Mouse (Mus musculus): ENCODE measurements at regions not wholly inside any gene's neighbourhood (a gene's known extent, or its start where the extent isn't known, plus 50 kb on each side); places are given as distances from the start of the nearest gene placed in this dataset.

- WGBS: 89% methylated on average over 1 of the region's 1 CpGs
- no peak for ATAC-seq
- Histone ChIP-seq H3K4me3 (replicated peaks) (no peak overlapping the region), H3K4me2 (replicated peaks) (no peak overlapping the region), H3K4me1 (replicated peaks) (no peaks in the 10 kb centered on the region), H3K27me3 (replicated peaks) (no peaks in the 10 kb centered on the region), H3K9me3 (no peaks in the 10 kb centered on the region), H3K36me3 (no peaks in the 10 kb centered on the region), H3K9ac (no peak overlapping the region), H3K27ac (no peak overlapping the region)
These were observed 1456.2 kb upstream of the Adam24 start for GRCm38 (mm10) chr8:39218716-39219115.

- no peak overlapping the region for H3K27ac ChIP-seq
- no peaks in the 10 kb centered on the region for H3K9me3 ChIP-seq
- no peak overlapping the region for H3K4me2 ChIP-seq (replicated peaks)
- no peak for ATAC-seq
- no peaks in the 10 kb centered on the region for H3K36me3 ChIP-seq
- no peaks in the 10 kb centered on the region for H3K27me3 ChIP-seq (replicated peaks)
- no peaks in the 10 kb centered on the region for H3K4me1 ChIP-seq (replicated peaks)
- H3K4me3 ChIP-seq (replicated peaks): no peak overlapping the region
- H3K9ac ChIP-seq: no peak overlapping the region
These were observed 1447.6 kb upstream of the Adam24 start for GRCm38 (mm10) chr8:39227239-39227638.

GRCm38 (mm10) chr8:39268970-39269497 is 1405.8 kb upstream of the Adam24 start:
- WGBS: 56% methylated on average over 5 of the region's 5 CpGs
- no peaks in the 10 kb centered on the region for H3K4me1 ChIP-seq (replicated peaks)
- no peak overlapping the region for H3K4me3 ChIP-seq (replicated peaks)

GRCm38 (mm10) chr8:39297548-39298306 is 1377.2 kb upstream of the Adam24 start:
- no peak for ATAC-seq
- Histone ChIP-seq H3K36me3 (no peaks in the 10 kb centered on the region), H3K4me3 (replicated peaks) (no peak overlapping the region), H3K27ac (no peak overlapping the region), H3K27me3 (replicated peaks) (no peaks in the 10 kb centered on the region), H3K9me3 (no peaks in the 10 kb centered on the region), H3K4me1 (replicated peaks) (no peaks in the 10 kb centered on the region), H3K4me2 (replicated peaks) (peak overlapping the region; percentile 37), H3K9ac (no peak overlapping the region)
- WGBS: 14% methylated on average over 12 of the region's 12 CpGs

More at GRCm38 (mm10) chr8:39268970-39269497, 1405.8 kb upstream of the Adam24 start:
- H3K27ac ChIP-seq: no peak overlapping the region
- no peaks in the 10 kb centered on the region for H3K9me3 ChIP-seq
- no peak for ATAC-seq
- H3K36me3 ChIP-seq: no peaks in the 10 kb centered on the region
- H3K4me2 ChIP-seq (replicated peaks): no peak overlapping the region
- no peaks in the 10 kb centered on the region for H3K27me3 ChIP-seq (replicated peaks)
- H3K9ac ChIP-seq: no peak overlapping the region

GRCm38 (mm10) chr8:39303742-39304336 is 1371.0 kb upstream of the Adam24 start:
- Histone ChIP-seq H3K36me3 (no peaks in the 10 kb centered on the region), H3K4me3 (replicated peaks) (no peak overlapping the region), H3K9me3 (no peaks in the 10 kb centered on the region), H3K4me1 (replicated peaks) (no peaks in the 10 kb centered on the region), H3K27me3 (replicated peaks) (no peaks in the 10 kb centered on the region), H3K27ac (no peak overlapping the region), H3K9ac (no peak overlapping the region), H3K4me2 (replicated peaks) (no peak overlapping the region)
- 70% methylated on average over 6 of the region's 6 CpGs for WGBS
- ATAC-seq: no peak

- Histone ChIP-seq H3K9ac (no peak overlapping the region), H3K4me2 (replicated peaks) (no peak overlapping the region), H3K36me3 (no peaks in the 10 kb centered on the region), H3K27me3 (replicated peaks) (no peaks in the 10 kb centered on the region), H3K27ac (no peak overlapping the region), H3K4me3 (replicated peaks) (no peak overlapping the region), H3K9me3 (no peaks in the 10 kb centered on the region), H3K4me1 (replicated peaks) (no peaks in the 10 kb centered on the region)
- WGBS: 54% methylated on average over 3 of the region's 3 CpGs
- ATAC-seq: no peak
These were observed 1361.0 kb upstream of the Adam24 start for GRCm38 (mm10) chr8:39313854-39314253.

- Histone ChIP-seq H3K4me1 (replicated peaks) (no peaks in the 10 kb centered on the region), H3K27ac (no peak overlapping the region), H3K9ac (no peak overlapping the region), H3K4me3 (replicated peaks) (no peak overlapping the region), H3K27me3 (replicated peaks) (no peaks in the 10 kb centered on the region), H3K9me3 (no peaks in the 10 kb centered on the region), H3K4me2 (replicated peaks) (no peak overlapping the region), H3K36me3 (no peaks in the 10 kb centered on the region)
- WGBS: 89% methylated on average over 10 of the region's 10 CpGs
- ATAC-seq: no peak
These were observed 1359.2 kb upstream of the Adam24 start for GRCm38 (mm10) chr8:39315521-39316233.

GRCm38 (mm10) chr8:39316234-39316568 is 1358.7 kb upstream of the Adam24 start:
- 73% methylated on average over 4 of the region's 4 CpGs for WGBS
- H3K9ac ChIP-seq: no peak overlapping the region

GRCm38 (mm10) chr8:39329378-39329777 is 1345.5 kb upstream of the Adam24 start:
- 88% methylated on average over 1 of the region's 1 CpGs for WGBS

More at GRCm38 (mm10) chr8:39316234-39316568, 1358.7 kb upstream of the Adam24 start:
- Histone ChIP-seq H3K9me3 (no peaks in the 10 kb centered on the region), H3K36me3 (no peaks in the 10 kb centered on the region), H3K27ac (no peak overlapping the region), H3K4me3 (replicated peaks) (no peak overlapping the region), H3K27me3 (replicated peaks) (no peaks in the 10 kb centered on the region), H3K4me2 (replicated peaks) (no peak overlapping the region), H3K4me1 (replicated peaks) (no peaks in the 10 kb centered on the region)
- ATAC-seq: no peak

GRCm38 (mm10) chr8:39344731-39345130 is 1330.1 kb upstream of the Adam24 start:
- Histone ChIP-seq H3K36me3 (no peaks in the 10 kb centered on the region), H3K4me2 (replicated peaks) (no peak overlapping the region), H3K4me1 (replicated peaks) (no peaks in the 10 kb centered on the region), H3K27me3 (replicated peaks) (no peaks in the 10 kb centered on the region), H3K9ac (no peak overlapping the region), H3K27ac (no peak overlapping the region), H3K9me3 (no peaks in the 10 kb centered on the region), H3K4me3 (replicated peaks) (no peak overlapping the region)
- WGBS: 53% methylated on average over 3 of the region's 3 CpGs
- no peak for ATAC-seq

More at GRCm38 (mm10) chr8:39329378-39329777, 1345.5 kb upstream of the Adam24 start:
- no peak for ATAC-seq
- Histone ChIP-seq H3K36me3 (no peaks in the 10 kb centered on the region), H3K4me1 (replicated peaks) (no peaks in the 10 kb centered on the region), H3K27me3 (replicated peaks) (no peaks in the 10 kb centered on the region), H3K4me2 (replicated peaks) (no peak overlapping the region), H3K9me3 (no peaks in the 10 kb centered on the region), H3K27ac (no peak overlapping the region), H3K4me3 (replicated peaks) (no peak overlapping the region), H3K9ac (no peak overlapping the region)

- WGBS: 70% methylated on average over 1 of the region's 1 CpGs
- ATAC-seq: no peak
These were observed 1328.4 kb upstream of the Adam24 start for GRCm38 (mm10) chr8:39346471-39346870.

GRCm38 (mm10) chr8:39348956-39349355 is 1325.9 kb upstream of the Adam24 start:
- WGBS: 80% methylated on average over 3 of the region's 3 CpGs
- no peak for ATAC-seq

More at GRCm38 (mm10) chr8:39346471-39346870, 1328.4 kb upstream of the Adam24 start:
- H3K4me3 ChIP-seq (replicated peaks): no peak overlapping the region
- H3K9me3 ChIP-seq: no peaks in the 10 kb centered on the region
- H3K4me1 ChIP-seq (replicated peaks): no peaks in the 10 kb centered on the region
- H3K27ac ChIP-seq: no peak overlapping the region
- no peaks in the 10 kb centered on the region for H3K36me3 ChIP-seq
- H3K4me2 ChIP-seq (replicated peaks): no peak overlapping the region
- no peaks in the 10 kb centered on the region for H3K27me3 ChIP-seq (replicated peaks)
- no peak overlapping the region for H3K9ac ChIP-seq

More at GRCm38 (mm10) chr8:39348956-39349355, 1325.9 kb upstream of the Adam24 start:
- no peak overlapping the region for H3K4me2 ChIP-seq (replicated peaks)
- H3K27ac ChIP-seq: no peak overlapping the region
- H3K9ac ChIP-seq: no peak overlapping the region
- no peaks in the 10 kb centered on the region for H3K9me3 ChIP-seq
- H3K36me3 ChIP-seq: no peaks in the 10 kb centered on the region
- no peak overlapping the region for H3K4me3 ChIP-seq (replicated peaks)
- no peaks in the 10 kb centered on the region for H3K4me1 ChIP-seq (replicated peaks)
- no peaks in the 10 kb centered on the region for H3K27me3 ChIP-seq (replicated peaks)
